In the genomic region with DNA sequence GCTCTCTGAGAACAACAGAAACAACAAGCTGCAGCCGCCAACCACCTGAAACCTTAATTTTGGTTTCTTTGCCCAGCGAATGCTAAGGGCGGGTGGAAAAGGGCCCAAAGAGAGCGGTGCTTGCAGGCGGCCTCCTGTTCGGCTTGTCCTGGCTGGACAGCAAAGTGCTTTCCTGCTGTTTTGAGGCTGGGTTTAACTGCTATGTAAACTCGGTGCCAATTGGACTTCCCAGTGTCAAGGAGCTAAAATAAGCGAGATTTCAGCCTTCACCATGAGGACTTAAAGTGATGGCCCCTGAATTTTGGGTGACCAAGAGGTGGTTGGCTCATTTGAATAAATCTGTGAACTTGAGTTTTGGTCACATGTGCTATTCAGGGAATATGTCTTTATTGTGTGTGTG, we compare ENCODE assay signal across 10 mouse cellular contexts.
DNase-seq lines count a peak whose midpoint lies in the region; ATAC-seq and TF ChIP-seq lines count a peak whose summit lies in the region.
"Had no signal": no experiment of that assay in that cellular context is flagged by ENCODE, and none has a peak within 500 bp of the region (broad histone marks: within the 10 kb centered on the region; RNA-seq: fewer than 3 reads in every experiment).

No protein-coding gene starts in this region.

- TF ChIP-seq CTCF in embryonic fibroblast, embryonic 13.5 days (IDR thresholded peaks at IDR 0.05; ENCODE audit: borderline replicate concordance, insufficient read depth, low read length): no peak

- no peak overlapping the region for H3K9ac ChIP-seq in kidney, embryonic 14.5 days (ENCODE audit: low read depth, low read length)
- no peak overlapping the region for H3K9ac ChIP-seq in intestine, embryonic 15.5 days
- peak overlapping the region; percentile 100 for H3K9ac ChIP-seq in neural tube, embryonic 13.5 days
- H3K9ac ChIP-seq: liver, embryonic 14.5 days had no signal

- no peak for ATAC-seq in kidney, embryonic 14.5 days (ENCODE audit: low FRiP score, low TSS enrichment)
- ATAC-seq in intestine, embryonic 15.5 days: no peak
- no peak for ATAC-seq in neural tube, embryonic 13.5 days (ENCODE audit: low read depth)

- no peaks in the 10 kb centered on the region for H3K36me3 ChIP-seq in kidney, embryonic 14.5 days (ENCODE audit: control insufficient read depth, insufficient read depth, low read length)
- no peaks in the 10 kb centered on the region for H3K36me3 ChIP-seq in intestine, embryonic 15.5 days
- H3K36me3 ChIP-seq in neural tube, embryonic 13.5 days: no peaks in the 10 kb centered on the region

- no peak for DNase-seq in kidney, postnatal 10 days
- DNase-seq in cerebellum, postnatal 14 days: no peak
- no peak for DNase-seq in T-cell, adult 2 months (ENCODE audit: low spot score)
- no peak for DNase-seq in right cerebral cortex, adult 2 months (ENCODE audit: low spot score in 2 of 2)
- DNase-seq: cerebellum, adult 9-11 months had no signal

- H3K9me3 ChIP-seq in kidney, embryonic 14.5 days (ENCODE audit: control insufficient read depth, low read length): no peaks in the 10 kb centered on the region
- H3K9me3 ChIP-seq in intestine, embryonic 15.5 days: no peaks in the 10 kb centered on the region
- no peaks in the 10 kb centered on the region for H3K9me3 ChIP-seq in neural tube, embryonic 13.5 days

- 48% methylated on average over 8 of the region's 8 CpGs for WGBS in kidney, embryonic 14.5 days
- 54% methylated on average over 8 of the region's 8 CpGs for WGBS in intestine, embryonic 15.5 days
- 30% methylated on average over 8 of the region's 8 CpGs for WGBS in neural tube, embryonic 13.5 days

- H3K27ac ChIP-seq in kidney, embryonic 14.5 days (ENCODE audit: low read depth, low read length): no peak overlapping the region
- peak overlapping the region; percentile 79 for H3K27ac ChIP-seq in embryonic fibroblast, embryonic 13.5 days (ENCODE audit: insufficient read depth, low read length)
- H3K27ac ChIP-seq in intestine, embryonic 15.5 days: no peak overlapping the region
- 0 out of 2 replicates have a peak overlapping the region, but pooled peaks have one; percentile 23 for H3K27ac ChIP-seq in neural tube, embryonic 13.5 days (replicated peaks)
- H3K27ac ChIP-seq: liver, embryonic 14.5 days had no signal

- peak overlapping the region; percentile 19 for H3K4me2 ChIP-seq in kidney, embryonic 14.5 days (replicated peaks; ENCODE audit: low read depth, low read length)
- peak overlapping the region; percentile 47 for H3K4me2 ChIP-seq in intestine, embryonic 15.5 days (replicated peaks)
- H3K4me2 ChIP-seq in neural tube, embryonic 13.5 days: peak overlapping the region; percentile 96

- H3K4me1 ChIP-seq in kidney, embryonic 14.5 days (ENCODE audit: control insufficient read depth, insufficient read depth, low read length): peaks cover 47% of the 10 kb centered on the region
- peaks cover 22% of the 10 kb centered on the region for H3K4me1 ChIP-seq in embryonic fibroblast, embryonic 13.5 days (ENCODE audit: control insufficient read depth, insufficient read depth, low read length)
- peaks cover 55% of the 10 kb centered on the region for H3K4me1 ChIP-seq in intestine, embryonic 15.5 days (replicated peaks)
- H3K4me1 ChIP-seq in neural tube, embryonic 13.5 days (replicated peaks): peaks cover 90% of the 10 kb centered on the region

- no peaks in the 10 kb centered on the region for H3K27me3 ChIP-seq in kidney, embryonic 14.5 days (ENCODE audit: control insufficient read depth, insufficient read depth, low read length)
- H3K27me3 ChIP-seq in intestine, embryonic 15.5 days (replicated peaks): no peaks in the 10 kb centered on the region
- peaks cover 63% of the 10 kb centered on the region for H3K27me3 ChIP-seq in neural tube, embryonic 13.5 days

- no peak overlapping the region for H3K4me3 ChIP-seq in kidney, embryonic 14.5 days (ENCODE audit: low read length)
- H3K4me3 ChIP-seq in embryonic fibroblast, embryonic 13.5 days (ENCODE audit: insufficient read depth, low read length): peak overlapping the region; percentile 65
- no peak overlapping the region for H3K4me3 ChIP-seq in intestine, embryonic 15.5 days (replicated peaks)
- peak overlapping the region; percentile 72 for H3K4me3 ChIP-seq in neural tube, embryonic 13.5 days

- no peak for TF ChIP-seq POLR2A in embryonic fibroblast, embryonic 13.5 days (IDR thresholded peaks at IDR 0.05; ENCODE audit: low read depth, low read length)

Comparison
In these comparisons a context has a peak if more than half of its experiments do, and no peak if none do; other contexts are left out.
1. H3K27ac ChIP-seq: peak in embryonic fibroblast, embryonic 13.5 days (single experiment) and neural tube, embryonic 13.5 days (single experiment); none in kidney, embryonic 14.5 days (single experiment) and intestine, embryonic 15.5 days (single experiment).
2. H3K4me2 ChIP-seq: peak in every context shown above with its lines; median percentile 96 in neural tube, embryonic 13.5 days; 47 in intestine, embryonic 15.5 days; 19 in kidney, embryonic 14.5 days.
3. H3K4me3 ChIP-seq: peak in embryonic fibroblast, embryonic 13.5 days (single experiment) and neural tube, embryonic 13.5 days (single experiment); none in kidney, embryonic 14.5 days (single experiment) and intestine, embryonic 15.5 days (single experiment).